Mouse (Mus musculus) hindbrain, embryonic 15.5 days (tissue): Measurements from ENCODE around the gene Ccl24. TPM values are rescaled to one million over a fixed set of nuclear protein-coding genes. Genes with fewer than 3 reads are reported as not detected.
"Not testable (repeated sequence)": the region's sequence is repeated elsewhere in the genome, so short reads cannot be mapped to it uniquely, and the experiment has no call there.

ENCODE experiments used
- ATAC-seq: fragments of 200-750 bp; cut with Nextera tagmentation; 2 replicates; pipeline ENCODE4 v1.8.0; 2017; ENCODE audit warnings: low read depth, moderate number of reproducible peaks, moderate TSS enrichment; ENCODE audit not compliant: low FRiP score
- H3K27ac ChIP-seq: fragments of 300-500 bp; sonication (generic); replicated peaks from 2 replicates; pipeline ENCODE4 v1.5.1; 2015; ENCODE audit warnings: mild to moderate bottlenecking, inconsistent platforms
- H3K27me3 ChIP-seq: fragments of 300-500 bp; sonication (generic); 2 replicates; pipeline ENCODE4 v1.6.1; 2015; ENCODE audit warnings: control low read depth, inconsistent platforms
- H3K36me3 ChIP-seq: fragments of 300-500 bp; sonication (generic); 2 replicates; pipeline ENCODE4 v1.6.1; 2015; ENCODE audit warnings: control low read depth, inconsistent platforms
- H3K4me1 ChIP-seq: fragments of 300-500 bp; sonication (generic); replicated peaks from 2 replicates; pipeline ENCODE4 v1.6.1; 2015; ENCODE audit warnings: control low read depth, inconsistent platforms
- H3K4me2 ChIP-seq: fragments of 300-500 bp; sonication (generic); 2 replicates; pipeline ENCODE4 v1.6.1; 2015; ENCODE audit warnings: moderate library complexity, mild to moderate bottlenecking, inconsistent platforms
- H3K4me3 ChIP-seq: fragments of 300-500 bp; sonication (generic); 2 replicates; pipeline ENCODE4 v1.5.1; 2015; ENCODE audit warnings: mild to moderate bottlenecking, inconsistent platforms
- H3K9ac ChIP-seq: fragments of 300-500 bp; sonication (generic); 2 replicates; pipeline ENCODE4 v1.6.1; 2015; ENCODE audit warnings: inconsistent platforms
- H3K9me3 ChIP-seq: fragments of 300-500 bp; sonication (generic); 2 replicates; pipeline ENCODE4 v1.6.1; 2016; ENCODE audit warnings: control low read depth, inconsistent platforms
- WGBS: fragments of 180-500 bp; shearing (Covaris S2); methylation state at CpG from one replicate; pipeline ENCODE4 v1.1.7; 2015; 5-methylcytosine and 5-hydroxymethylcytosine counted together
- polyA plus RNA-seq: library from polyadenylated mRNA; unstranded; fragments of >200 nt; fragmentation: Nextera tagmentation; extraction: Ambion mirVana; gene quantifications from 2 replicates; pipeline ENCODE4 v1.2.1, GENCODE M21; 2015

The Ccl24 gene
- 2.6 and 2.9 TPM in 2 replicates for polyA plus RNA-seq

DNA sequence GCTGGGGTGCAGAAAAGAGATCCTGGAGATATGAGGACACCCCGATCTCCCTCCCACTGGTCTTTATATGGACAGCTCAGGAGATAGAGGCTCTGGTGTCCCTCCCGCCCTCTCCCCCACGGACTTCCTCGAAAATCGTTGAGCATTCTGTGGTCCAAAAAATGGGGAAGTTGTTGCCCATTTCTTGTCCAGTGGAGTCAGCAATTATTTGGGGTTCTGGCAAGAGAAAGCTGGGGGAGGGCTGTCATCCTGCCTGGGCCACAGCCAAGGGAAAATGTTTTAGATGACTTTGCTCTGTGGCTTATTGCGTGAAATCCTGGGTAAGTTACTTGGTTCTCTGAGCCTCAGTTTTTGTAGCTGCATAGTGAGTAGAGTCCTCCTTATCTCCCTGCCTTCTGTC lies at the start of gene Ccl24:
TSS of gene Ccl24 (minus strand) at position 44 of the 400 bp plus-strand sequence.
- Histone ChIP-seq H3K4me1 (no peaks in the 10 kb centered on the region), H3K4me3 (no peak within 1 kb of the TSS), H3K27ac (no peak within 1 kb of the TSS), H3K9me3 (no peaks in the 10 kb centered on the region), H3K27me3 (no peaks in the 10 kb centered on the region), H3K9ac (no peak within 1 kb of the TSS), H3K36me3 (no peaks in the 10 kb centered on the region), H3K4me2 (no peak within 1 kb of the TSS)
- ATAC-seq, result no peak
- WGBS, result 97% methylated on average over 6 of the region's 6 CpGs

DNA sequence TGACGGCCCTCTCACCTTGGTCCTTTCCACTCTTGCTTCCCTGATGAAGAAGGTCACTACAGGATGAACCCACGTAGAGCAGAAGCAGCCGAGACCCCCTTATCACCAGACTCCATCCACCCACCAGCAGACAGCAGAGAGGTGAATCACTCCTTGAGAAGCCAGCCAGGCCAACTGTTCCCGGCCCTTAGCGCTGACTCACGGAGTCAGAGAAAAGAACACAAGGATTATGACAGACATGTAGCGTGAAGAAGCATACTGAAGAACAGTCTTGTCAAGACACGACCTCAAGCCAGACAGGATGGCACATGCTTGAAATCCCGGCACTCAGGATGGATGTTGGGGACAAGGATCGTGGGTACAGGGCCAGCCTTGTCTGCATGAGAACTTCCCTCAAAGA lies 48.9 kb upstream of the Ccl24 start:
- WGBS, result 85% methylated on average over 10 of the region's 10 CpGs
- Histone ChIP-seq H3K27ac (no peak overlapping the region), H3K27me3 (no peaks in the 10 kb centered on the region), H3K4me1 (no peaks in the 10 kb centered on the region), H3K9ac (no peak overlapping the region), H3K9me3 (no peaks in the 10 kb centered on the region), H3K4me3 (no peak overlapping the region), H3K36me3 (no peaks in the 10 kb centered on the region), H3K4me2 (no peak overlapping the region)
- ATAC-seq, result no peak

DNA sequence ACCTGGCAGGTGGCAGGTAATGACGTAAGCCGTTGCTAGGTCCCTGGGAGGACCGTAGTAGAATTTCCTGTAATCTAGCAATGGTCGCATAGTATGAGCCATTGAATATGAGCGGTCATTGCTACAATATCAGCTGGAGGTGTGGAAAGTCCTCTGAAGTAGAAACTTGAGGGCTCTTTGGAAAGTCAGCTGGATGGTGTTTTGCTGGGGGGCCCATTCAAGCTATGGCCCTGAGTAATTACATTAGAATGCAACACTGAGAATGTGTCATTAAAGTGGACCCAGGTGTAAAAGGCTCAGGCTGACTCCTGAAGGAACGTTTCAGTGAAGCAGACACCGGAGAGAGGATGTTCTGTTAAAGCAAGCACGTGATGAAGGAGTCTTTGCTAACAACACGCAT lies 47.7 kb upstream of the Ccl24 start:
- no peaks in the 10 kb centered on the region for H3K9me3 ChIP-seq
- no peak for ATAC-seq
- no peaks in the 10 kb centered on the region for H3K4me1 ChIP-seq
- H3K27me3 ChIP-seq, result no peaks in the 10 kb centered on the region
- 88% methylated on average over 9 of the region's 9 CpGs for WGBS
- H3K27ac ChIP-seq, result no peak overlapping the region
- no peaks in the 10 kb centered on the region for H3K36me3 ChIP-seq
- no peak overlapping the region for H3K4me3 ChIP-seq
- no peak overlapping the region for H3K4me2 ChIP-seq
- no peak overlapping the region for H3K9ac ChIP-seq

DNA sequence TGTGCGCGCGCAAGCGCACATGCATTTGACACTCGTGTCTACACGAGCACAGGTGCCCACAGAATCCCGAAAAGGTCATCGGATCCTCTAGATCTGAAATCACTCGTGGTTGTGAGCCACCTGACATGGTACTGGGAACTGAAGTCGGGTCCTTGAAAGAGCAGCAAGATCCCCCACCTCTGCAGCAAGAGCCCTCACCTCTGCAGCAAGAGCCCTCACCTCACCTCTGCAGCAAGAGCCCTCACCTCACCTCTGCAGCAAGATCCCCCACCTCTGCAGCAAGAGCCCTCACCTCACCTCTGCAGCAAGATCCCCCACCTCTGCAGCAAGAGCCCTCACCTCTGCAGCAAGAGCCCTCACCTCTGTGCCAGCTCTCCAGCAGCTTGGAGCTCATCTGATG lies 46.9 kb upstream of the Ccl24 start:
- ATAC-seq, H3K36me3 ChIP-seq, H3K9ac ChIP-seq, H3K27me3 ChIP-seq, H3K4me1 ChIP-seq, H3K9me3 ChIP-seq, H3K27ac ChIP-seq, H3K4me3 ChIP-seq, H3K4me2 ChIP-seq: not testable (repeated sequence)
- 87% methylated on average over 10 of the region's 10 CpGs for WGBS

DNA sequence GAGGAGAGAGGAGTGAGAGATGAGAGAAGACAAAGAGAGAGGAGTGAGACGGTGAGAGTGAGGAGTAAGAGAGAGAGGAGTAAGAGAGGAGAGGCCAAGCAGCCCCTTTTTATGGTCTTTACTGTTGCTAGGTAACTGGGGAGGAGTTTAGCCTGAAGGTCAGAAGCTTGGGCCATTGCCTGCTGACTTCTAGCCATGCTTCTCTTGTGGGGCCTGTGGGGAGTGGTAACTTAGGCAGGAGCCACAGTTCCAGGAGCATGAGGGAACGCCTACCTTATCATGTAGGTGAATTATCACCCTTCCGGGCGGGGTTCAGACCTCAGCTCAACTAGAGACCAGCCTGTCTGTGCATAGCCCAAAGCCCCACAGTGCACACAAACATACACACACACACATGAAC lies 36.9 kb upstream of the Ccl24 start:
- H3K36me3 ChIP-seq, result no peaks in the 10 kb centered on the region
- no peak overlapping the region for H3K27ac ChIP-seq
- no peak for ATAC-seq
- no peaks in the 10 kb centered on the region for H3K9me3 ChIP-seq
- H3K9ac ChIP-seq, result no peak overlapping the region
- no peak overlapping the region for H3K4me2 ChIP-seq
- H3K4me3 ChIP-seq, result no peak overlapping the region
- WGBS, result 71% methylated on average over 4 of the region's 4 CpGs
- no peaks in the 10 kb centered on the region for H3K4me1 ChIP-seq
- no peaks in the 10 kb centered on the region for H3K27me3 ChIP-seq

DNA sequence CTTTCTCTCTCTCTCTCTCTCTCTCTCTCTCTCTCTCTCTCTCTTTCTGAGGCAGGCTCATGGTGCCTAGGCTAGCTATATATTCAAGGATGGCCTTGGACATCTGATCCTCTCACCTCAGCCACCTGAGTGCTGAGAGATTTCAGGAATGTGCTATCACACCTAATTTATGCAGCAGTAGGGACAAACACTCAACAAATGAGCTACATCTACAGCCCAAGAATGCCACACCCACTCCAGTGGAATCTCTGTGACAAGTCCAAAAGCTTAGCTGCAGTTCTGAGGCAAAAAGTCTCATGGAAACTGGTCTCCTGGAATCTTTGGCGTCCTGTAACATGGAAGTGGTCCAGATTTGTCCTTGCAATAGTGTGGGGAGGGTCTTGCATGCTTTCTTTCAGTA lies 34.7 kb upstream of the Ccl24 start:
- Histone ChIP-seq H3K9me3 (0 out of 2 replicates have a peak, but pooled peaks cover 4% of the 10 kb centered on the region), H3K27me3 (no peaks in the 10 kb centered on the region), H3K4me3 (no peak overlapping the region), H3K4me1 (no peaks in the 10 kb centered on the region), H3K27ac (no peak overlapping the region), H3K36me3 (no peaks in the 10 kb centered on the region), H3K4me2 (no peak overlapping the region), H3K9ac (no peak overlapping the region)
- WGBS, result 42% methylated on average over 1 of the region's 1 CpGs
- ATAC-seq, result no peak

DNA sequence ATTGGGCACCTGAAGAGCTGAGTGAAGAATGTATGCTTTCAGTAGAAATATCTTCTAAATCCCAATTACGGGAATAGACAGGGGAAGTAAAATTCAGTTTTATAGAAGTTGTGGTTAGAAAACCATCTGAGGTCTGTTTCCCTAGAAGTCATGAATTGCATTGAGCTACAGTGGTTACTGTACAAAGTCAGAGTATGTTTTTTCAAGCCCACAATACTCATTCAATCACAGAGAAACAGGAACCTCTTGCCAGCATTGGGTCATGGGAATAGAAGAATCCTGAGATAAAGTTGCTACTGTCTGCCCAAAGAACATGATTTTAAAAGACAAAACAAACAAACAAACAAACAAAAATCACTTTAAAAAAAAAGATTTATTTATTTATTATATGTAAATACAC lies 33.9 kb upstream of the Ccl24 start:
- not testable (repeated sequence) for H3K4me2 ChIP-seq, ATAC-seq, H3K27ac ChIP-seq, H3K9me3 ChIP-seq, H3K36me3 ChIP-seq, H3K27me3 ChIP-seq, H3K4me1 ChIP-seq, H3K4me3 ChIP-seq, H3K9ac ChIP-seq
- WGBS, result no CpG with 5 or more reads among the region's 1 CpGs

DNA sequence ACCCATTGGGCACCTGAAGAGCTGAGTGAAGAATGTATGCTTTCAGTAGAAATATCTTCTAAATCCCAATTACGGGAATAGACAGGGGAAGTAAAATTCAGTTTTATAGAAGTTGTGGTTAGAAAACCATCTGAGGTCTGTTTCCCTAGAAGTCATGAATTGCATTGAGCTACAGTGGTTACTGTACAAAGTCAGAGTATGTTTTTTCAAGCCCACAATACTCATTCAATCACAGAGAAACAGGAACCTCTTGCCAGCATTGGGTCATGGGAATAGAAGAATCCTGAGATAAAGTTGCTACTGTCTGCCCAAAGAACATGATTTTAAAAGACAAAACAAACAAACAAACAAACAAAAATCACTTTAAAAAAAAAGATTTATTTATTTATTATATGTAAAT lies 31.8 kb upstream of the Ccl24 start:
- not testable (repeated sequence) for H3K4me2 ChIP-seq, H3K27me3 ChIP-seq, H3K9me3 ChIP-seq, ATAC-seq, H3K27ac ChIP-seq, H3K9ac ChIP-seq, H3K36me3 ChIP-seq, H3K4me1 ChIP-seq, H3K4me3 ChIP-seq
- no CpG with 5 or more reads among the region's 1 CpGs for WGBS

DNA sequence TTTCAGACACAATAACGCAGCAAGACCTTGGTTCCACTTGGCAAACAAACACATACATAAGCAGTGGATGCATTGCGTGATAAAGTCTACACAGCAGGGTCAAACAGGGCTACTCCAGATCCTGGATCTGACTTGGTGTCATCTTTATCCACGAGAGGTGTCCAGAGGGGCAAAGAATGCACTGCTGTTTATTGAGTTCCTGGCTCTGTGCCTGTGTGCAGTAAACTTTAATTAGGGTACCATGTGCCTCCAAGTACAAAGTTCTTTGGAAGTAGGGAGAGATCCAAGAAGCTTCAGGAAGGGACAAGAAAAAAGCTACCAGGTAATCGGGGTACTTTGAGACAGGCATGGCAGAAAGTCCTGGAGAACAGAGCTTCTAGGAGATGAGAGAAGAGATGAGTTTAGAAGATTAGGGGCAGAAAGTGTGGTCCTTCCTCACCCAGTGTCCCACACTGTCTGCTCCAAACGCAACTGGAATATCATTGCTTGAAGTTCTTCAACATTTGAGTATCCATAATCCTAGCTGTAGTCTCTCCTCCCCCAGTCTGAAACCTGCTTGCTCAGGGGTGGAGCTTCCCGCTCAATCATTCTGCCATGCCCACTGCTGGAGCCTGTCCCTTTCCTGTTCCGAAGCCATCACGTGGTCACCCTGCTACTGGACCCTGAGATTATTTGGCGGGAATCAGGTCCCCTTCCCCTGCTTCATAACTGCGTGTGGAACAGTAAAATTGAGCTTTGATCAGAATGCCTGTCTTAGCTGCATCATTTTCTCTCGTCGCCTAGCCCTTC lies 17.3 kb upstream of the Ccl24 start:
- Histone ChIP-seq H3K9me3 (no peaks in the 10 kb centered on the region), H3K27ac (no peak overlapping the region), H3K9ac (no peak overlapping the region), H3K27me3 (no peaks in the 10 kb centered on the region), H3K4me3 (no peak overlapping the region), H3K4me2 (no peak overlapping the region), H3K36me3 (no peaks in the 10 kb centered on the region), H3K4me1 (no peaks in the 10 kb centered on the region)
- no peak for ATAC-seq
- 83% methylated on average over 12 of the region's 12 CpGs for WGBS

DNA sequence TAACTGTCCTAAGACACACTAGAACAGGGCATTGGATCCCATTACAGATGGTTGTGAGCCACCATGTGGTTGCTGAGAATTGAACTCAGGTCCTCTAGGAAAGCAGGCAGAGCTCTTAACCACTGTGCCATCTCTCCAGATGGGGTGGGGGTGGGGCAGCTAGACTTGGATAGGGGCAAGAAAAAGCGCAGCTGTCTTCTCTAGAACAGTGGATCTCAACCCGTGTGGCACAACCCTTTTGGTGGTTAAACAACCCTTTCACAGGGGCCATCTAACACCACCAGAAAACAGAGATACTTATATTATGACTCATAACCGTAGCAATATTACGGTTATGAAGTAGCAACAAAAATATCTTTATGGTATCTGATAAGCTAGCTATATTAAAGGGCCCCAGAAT lies 14.9 kb upstream of the Ccl24 start:
- H3K9me3 ChIP-seq, result no peaks in the 10 kb centered on the region
- H3K36me3 ChIP-seq, result no peaks in the 10 kb centered on the region
- no peaks in the 10 kb centered on the region for H3K4me1 ChIP-seq
- no peak overlapping the region for H3K27ac ChIP-seq
- no peaks in the 10 kb centered on the region for H3K27me3 ChIP-seq
- 86% methylated on average over 4 of the region's 4 CpGs for WGBS
- H3K9ac ChIP-seq, result no peak overlapping the region
- no peak overlapping the region for H3K4me3 ChIP-seq
- no peak overlapping the region for H3K4me2 ChIP-seq
- no peak for ATAC-seq

DNA sequence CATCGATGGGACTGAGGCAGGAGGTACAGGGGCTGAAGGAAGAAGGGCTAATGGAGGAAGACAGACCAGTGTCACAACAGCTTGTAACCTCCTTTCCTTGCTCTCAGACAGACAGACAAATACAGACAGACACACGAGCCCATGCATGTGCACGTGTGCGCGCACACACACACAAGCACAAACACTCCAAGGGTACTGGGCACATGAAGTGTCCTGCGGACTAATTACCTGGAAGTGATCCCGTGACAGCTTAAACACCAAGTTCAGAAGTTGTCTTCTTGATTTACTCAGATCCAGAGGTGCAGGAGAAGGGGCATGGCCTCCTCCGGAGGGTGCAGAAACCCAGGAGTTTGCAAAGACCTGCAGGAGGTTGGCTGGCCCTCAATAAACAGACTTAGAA lies 12.8 kb upstream of the Ccl24 start:
- H3K36me3 ChIP-seq, result no peaks in the 10 kb centered on the region
- no peaks in the 10 kb centered on the region for H3K27me3 ChIP-seq
- no peak for ATAC-seq
- WGBS, result 90% methylated on average over 8 of the region's 8 CpGs
- H3K4me3 ChIP-seq, result no peak overlapping the region
- no peak overlapping the region for H3K9ac ChIP-seq
- no peak overlapping the region for H3K27ac ChIP-seq
- no peak overlapping the region for H3K4me2 ChIP-seq
- H3K4me1 ChIP-seq, result no peaks in the 10 kb centered on the region
- no peaks in the 10 kb centered on the region for H3K9me3 ChIP-seq

DNA sequence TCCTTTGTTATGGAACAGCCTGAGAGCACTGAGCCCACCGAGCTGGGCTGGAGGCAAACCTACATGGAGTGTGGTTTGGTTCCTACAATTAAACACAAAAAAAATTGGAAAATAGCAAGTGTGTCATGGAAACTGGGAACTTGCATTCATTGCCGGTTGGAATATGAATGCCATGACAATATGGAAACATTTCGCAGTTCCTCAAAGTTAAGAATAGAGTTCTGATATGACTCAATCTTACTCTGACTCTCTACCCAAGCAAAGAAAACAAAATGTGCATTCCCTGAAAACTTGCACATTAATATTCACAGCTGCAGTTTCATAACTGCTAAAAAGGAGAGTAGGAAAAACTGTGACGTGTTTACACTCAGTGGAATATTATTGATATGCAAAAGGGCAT lies 9.5 kb upstream of the Ccl24 start:
- WGBS, result 93% methylated on average over 4 of the region's 4 CpGs
- no peak for ATAC-seq
- Histone ChIP-seq H3K4me3 (no peak overlapping the region), H3K27me3 (no peaks in the 10 kb centered on the region), H3K4me1 (no peaks in the 10 kb centered on the region), H3K27ac (no peak overlapping the region), H3K9ac (no peak overlapping the region), H3K4me2 (no peak overlapping the region), H3K9me3 (no peaks in the 10 kb centered on the region), H3K36me3 (no peaks in the 10 kb centered on the region)

DNA sequence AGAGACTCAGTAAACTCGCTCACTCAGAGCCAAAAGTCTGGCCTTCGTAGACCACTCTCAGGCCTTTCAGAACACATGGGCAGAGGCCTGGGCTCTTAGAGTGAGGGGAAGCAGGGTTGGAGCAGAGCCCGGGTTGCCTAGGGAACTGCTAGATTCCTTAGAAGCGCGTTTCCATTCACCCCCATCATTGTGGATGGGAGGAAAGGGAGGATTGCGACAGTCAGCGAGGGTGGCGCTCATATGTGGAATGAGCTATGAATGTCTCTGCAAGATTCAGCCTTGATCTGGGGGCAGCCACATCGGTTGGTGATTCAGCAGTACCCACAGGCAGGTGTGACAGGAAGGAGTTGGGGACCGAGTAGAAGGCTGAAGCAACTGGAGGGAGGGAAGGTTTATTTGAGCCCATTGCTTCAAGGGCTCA lies 6.5 kb upstream of the Ccl24 start:
- no peak overlapping the region for H3K4me3 ChIP-seq
- H3K36me3 ChIP-seq, result no peaks in the 10 kb centered on the region
- H3K9me3 ChIP-seq, result no peaks in the 10 kb centered on the region
- ATAC-seq, result peak; percentile 61; the same call in 1 of the 2 replicates
- no peak overlapping the region for H3K27ac ChIP-seq
- no peaks in the 10 kb centered on the region for H3K4me1 ChIP-seq
- H3K9ac ChIP-seq, result no peak overlapping the region
- no peak overlapping the region for H3K4me2 ChIP-seq
- no peaks in the 10 kb centered on the region for H3K27me3 ChIP-seq
- WGBS, result 70% methylated on average over 10 of the region's 10 CpGs
